Mouse (Mus musculus) erythroblast, embryonic 14.5 days (primary cell): Measurements from ENCODE around the gene Slc7a1. TPM values are rescaled to one million over a fixed set of nuclear protein-coding genes. Genes with fewer than 3 reads are reported as not detected.

Experiments
- H3K27me3 ChIP-seq: 2 replicates; pipeline ENCODE4 v1.6.1; 2012; ENCODE audit warnings: inconsistent platforms; ENCODE audit not compliant: control insufficient read depth
- H3K36me3 ChIP-seq: 2 replicates; pipeline ENCODE4 v1.6.1; 2012; ENCODE audit warnings: mild to moderate bottlenecking, inconsistent platforms; ENCODE audit not compliant: control insufficient read depth
- H3K4me1 ChIP-seq: 2 replicates; pipeline ENCODE4 v1.6.1; 2012; ENCODE audit warnings: inconsistent platforms; ENCODE audit not compliant: control insufficient read depth
- H3K4me3 ChIP-seq: replicated peaks from 2 replicates; pipeline ENCODE3; 2012; ENCODE audit warnings: moderate library complexity, mild to moderate bottlenecking, inconsistent platforms
- H3K9me3 ChIP-seq: 2 replicates; pipeline ENCODE4 v1.6.1; 2012; ENCODE audit warnings: low read length, inconsistent platforms, mixed read lengths; ENCODE audit not compliant: control insufficient read depth
- GATA1 ChIP-seq: IDR thresholded peaks from 2 replicates; pipeline ENCODE4 v1.6.1; 2012; ENCODE audit warnings: low read length, inconsistent platforms, mixed read lengths
- TAL1 ChIP-seq: IDR thresholded peaks from 3 replicates; pipeline ENCODE4 v1.6.1; 2012; ENCODE audit warnings: low read length, inconsistent platforms, mixed read lengths
- polyA plus RNA-seq: library from polyadenylated mRNA; stranded (reverse); fragments of >175 nt; gene quantifications from 2 replicates; pipeline ENCODE4 v1.2.3, GENCODE M21; 2012

The Slc7a1 gene
- polyA plus RNA-seq, 1 experiment, result 0.89 TPM

DNA sequence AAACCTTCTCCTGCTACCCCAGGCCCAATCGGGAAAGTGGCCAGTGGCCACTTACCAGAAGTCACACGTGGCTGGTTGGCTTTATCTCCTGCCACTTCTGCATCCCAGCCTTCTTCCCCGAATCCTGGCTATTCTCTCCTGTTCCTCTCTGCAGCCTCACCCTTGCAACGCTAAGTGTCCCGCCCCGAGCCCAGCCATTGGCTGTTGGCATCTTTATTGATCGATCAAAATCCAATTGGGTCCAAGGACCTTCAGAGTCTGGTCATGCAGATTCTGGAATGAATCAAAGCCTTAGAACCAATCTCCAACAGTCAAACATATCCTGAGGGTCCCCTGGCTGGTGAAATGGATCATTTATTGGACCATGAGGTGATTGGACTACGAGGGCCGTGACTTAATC lies 18.7 kb upstream of the Slc7a1 start:
- Histone ChIP-seq H3K9me3 (peaks cover 14% of the 10 kb centered on the region), H3K4me3 (no peak overlapping the region), H3K4me1 (no peaks in the 10 kb centered on the region), H3K27me3 (peaks cover 3% of the 10 kb centered on the region; the same call in 1 of the 2 replicates), H3K36me3 (no peaks in the 10 kb centered on the region)
- TF ChIP-seq GATA1 (no peak), TAL1 (no peak)

DNA sequence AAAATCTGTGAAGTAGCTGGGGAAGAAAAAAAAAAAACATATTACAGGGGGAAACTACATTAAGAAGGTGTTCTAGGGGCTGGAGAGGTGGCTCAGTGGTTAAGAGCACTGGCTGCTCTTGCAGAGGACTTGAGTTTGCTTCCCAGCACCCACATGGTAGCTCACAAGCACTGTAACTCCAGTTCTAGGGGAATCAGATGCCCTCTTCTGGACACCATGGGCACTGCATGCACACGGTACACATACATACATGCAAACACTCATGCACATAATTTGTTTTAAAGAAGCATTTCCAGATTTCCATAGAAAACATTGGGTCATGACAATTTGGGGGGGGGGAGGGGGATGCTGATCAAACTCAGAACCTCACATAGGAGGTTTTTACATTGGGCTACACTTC lies 18.1 kb upstream of the Slc7a1 start:
- no peak for TF ChIP-seq TAL1
- no peak for TF ChIP-seq GATA1
- no peaks in the 10 kb centered on the region for H3K4me1 ChIP-seq
- peaks cover 3% of the 10 kb centered on the region; the same call in 1 of the 2 replicates for H3K27me3 ChIP-seq
- H3K4me3 ChIP-seq, result no peak overlapping the region
- H3K9me3 ChIP-seq, result peaks cover 14% of the 10 kb centered on the region
- H3K36me3 ChIP-seq, result no peaks in the 10 kb centered on the region

DNA sequence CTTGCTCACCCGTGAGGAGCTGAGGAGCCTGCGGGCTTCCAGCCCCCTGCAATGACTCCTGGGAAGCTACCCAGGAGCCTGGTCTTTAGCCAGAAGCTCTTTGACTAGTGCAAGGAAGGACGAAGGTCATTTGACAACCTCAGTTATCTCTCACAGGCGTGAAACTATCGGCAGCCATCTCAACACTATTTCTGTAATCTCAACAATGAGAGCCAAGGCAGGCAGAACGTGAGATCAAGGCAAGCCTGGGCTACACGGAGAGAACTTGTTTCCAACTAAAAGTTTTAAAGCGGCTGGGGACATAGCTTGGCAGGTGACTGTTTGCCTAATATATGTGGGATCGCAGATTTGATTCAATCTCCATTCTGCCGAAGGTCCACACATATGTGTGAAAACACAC lies 16.8 kb upstream of the Slc7a1 start:
- H3K4me3 ChIP-seq, result no peak overlapping the region
- no peaks in the 10 kb centered on the region for H3K4me1 ChIP-seq
- H3K9me3 ChIP-seq, result peaks cover 16% of the 10 kb centered on the region
- TF ChIP-seq TAL1 (no peak), GATA1 (no peak)
- H3K27me3 ChIP-seq, result peaks cover 3% of the 10 kb centered on the region; the same call in 1 of the 2 replicates
- no peaks in the 10 kb centered on the region for H3K36me3 ChIP-seq

DNA sequence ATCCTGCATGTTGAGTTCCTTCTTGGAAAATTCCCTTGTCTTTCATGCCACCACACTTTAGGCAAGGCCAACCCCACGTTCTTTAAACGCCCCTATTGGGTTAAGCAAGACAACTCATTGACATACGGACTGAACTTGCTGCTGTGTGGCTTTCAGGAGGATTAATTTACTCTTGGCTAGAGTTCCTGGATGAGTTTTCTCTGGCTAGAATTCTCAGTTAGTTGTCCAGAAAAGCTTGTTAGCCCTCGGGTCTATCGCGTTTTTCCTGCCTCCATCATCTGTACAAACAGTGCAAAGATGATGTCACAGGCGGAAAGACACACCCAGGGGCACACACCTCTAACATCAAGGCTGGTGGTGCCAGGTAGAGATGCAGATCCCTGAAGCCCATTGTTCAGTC lies 14.5 kb upstream of the Slc7a1 start:
- Histone ChIP-seq H3K36me3 (no peaks in the 10 kb centered on the region), H3K27me3 (peaks cover 3% of the 10 kb centered on the region; the same call in 1 of the 2 replicates), H3K4me3 (no peak overlapping the region), H3K9me3 (peaks cover 16% of the 10 kb centered on the region), H3K4me1 (no peaks in the 10 kb centered on the region)
- TF ChIP-seq TAL1, result no peak
- TF ChIP-seq GATA1, result no peak

DNA sequence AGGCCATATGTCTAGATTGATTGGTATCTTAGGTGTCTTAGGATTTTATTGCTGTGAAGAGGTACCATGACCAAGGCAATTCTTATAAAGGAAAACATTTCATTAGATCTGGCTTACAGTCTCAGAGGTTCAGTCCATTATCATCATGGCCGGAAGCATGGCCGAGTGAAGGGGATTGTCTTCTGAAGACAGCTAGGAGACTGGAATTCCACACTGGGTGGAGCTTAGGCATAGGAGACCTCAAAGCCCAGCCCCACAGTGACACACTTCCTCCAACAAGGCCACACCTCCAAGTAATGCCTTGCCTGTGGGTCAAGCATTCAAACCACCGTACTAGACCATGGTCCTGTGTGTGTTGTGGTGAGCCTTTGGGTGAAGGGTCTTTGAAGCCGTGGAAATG lies 12.8 kb upstream of the Slc7a1 start:
- H3K27me3 ChIP-seq, result peaks cover 3% of the 10 kb centered on the region; the same call in 1 of the 2 replicates
- no peaks in the 10 kb centered on the region for H3K36me3 ChIP-seq
- no peak for TF ChIP-seq GATA1
- no peak for TF ChIP-seq TAL1
- no peak overlapping the region for H3K4me3 ChIP-seq
- peaks cover 4% of the 10 kb centered on the region for H3K9me3 ChIP-seq
- no peaks in the 10 kb centered on the region for H3K4me1 ChIP-seq

DNA sequence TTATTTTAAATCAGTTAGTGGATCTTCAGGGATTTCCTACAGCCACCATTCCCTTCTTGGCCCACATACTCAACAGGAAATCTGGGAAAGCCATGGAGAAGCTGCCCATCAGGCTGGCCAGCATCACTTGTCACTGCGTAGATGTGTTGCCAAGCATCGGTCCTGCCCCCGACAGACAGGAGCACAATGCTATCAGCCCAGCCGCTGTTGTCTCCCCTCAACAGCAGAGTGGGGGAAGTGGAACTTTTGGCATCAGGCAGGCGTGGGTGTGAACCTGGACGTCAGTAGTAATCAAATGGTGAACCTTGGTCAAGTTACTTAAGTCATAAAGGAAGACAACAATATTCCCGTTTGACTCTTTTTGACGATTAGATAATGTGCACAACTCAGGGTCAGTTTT lies 9.8 kb upstream of the Slc7a1 start:
- TF ChIP-seq GATA1, result no peak
- no peak for TF ChIP-seq TAL1
- H3K4me1 ChIP-seq, result no peaks in the 10 kb centered on the region

DNA sequence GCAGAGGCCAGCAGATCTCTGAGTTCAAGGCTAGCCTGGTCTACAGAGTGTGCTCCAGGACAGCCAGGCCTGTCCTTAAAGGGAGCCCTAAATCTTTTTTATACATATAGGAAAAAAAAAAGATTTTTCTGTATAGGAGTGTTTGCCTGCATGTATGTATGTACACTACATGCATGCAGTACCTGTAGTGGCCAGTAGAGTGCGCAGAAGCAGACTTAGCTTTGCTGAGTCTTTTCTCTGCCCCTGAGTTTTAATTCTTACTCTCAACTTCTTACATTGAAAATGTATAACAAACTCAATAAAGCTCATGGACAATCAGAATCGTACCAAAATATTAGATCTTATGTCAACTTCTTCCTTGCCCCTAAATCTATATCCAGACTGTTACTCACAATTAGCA lies 7.2 kb upstream of the Slc7a1 start:
- H3K27me3 ChIP-seq, result peaks cover 8% of the 10 kb centered on the region

More for the DNA sequence above, 9.8 kb upstream of the Slc7a1 start:
- Histone ChIP-seq H3K4me3 (no peak overlapping the region), H3K9me3 (peaks cover 16% of the 10 kb centered on the region), H3K27me3 (peaks cover 3% of the 10 kb centered on the region; the same call in 1 of the 2 replicates), H3K36me3 (no peaks in the 10 kb centered on the region)

DNA sequence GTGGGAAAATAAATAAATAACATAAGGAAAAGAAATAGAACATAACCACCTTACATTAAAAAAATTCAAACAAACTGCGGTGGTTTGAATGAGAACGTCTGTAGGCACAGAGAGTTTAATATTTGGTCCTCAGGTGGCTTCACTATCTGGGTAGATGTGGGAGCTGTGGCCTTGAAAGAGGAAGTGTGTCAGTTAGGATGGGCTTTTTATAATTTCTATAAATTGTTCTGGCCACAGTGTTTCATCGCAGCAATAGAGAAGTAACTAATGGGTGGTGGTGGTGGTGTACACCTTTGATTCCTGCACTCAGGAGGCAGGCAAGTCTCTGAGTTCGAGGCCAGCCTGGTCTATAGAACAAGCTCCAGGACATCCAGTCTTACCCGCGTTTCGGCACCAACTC lies 4.8 kb upstream of the Slc7a1 start:
- TF ChIP-seq GATA1 (no peak), TAL1 (no peak)
- Histone ChIP-seq H3K36me3 (no peaks in the 10 kb centered on the region), H3K4me3 (no peak overlapping the region), H3K9me3 (peaks cover 22% of the 10 kb centered on the region), H3K4me1 (peaks cover 13% of the 10 kb centered on the region), H3K27me3 (peaks cover 19% of the 10 kb centered on the region)

More for the DNA sequence above, 7.2 kb upstream of the Slc7a1 start:
- no peaks in the 10 kb centered on the region for H3K4me1 ChIP-seq
- TF ChIP-seq TAL1 (no peak), GATA1 (no peak)
- H3K36me3 ChIP-seq, result no peaks in the 10 kb centered on the region
- peaks cover 22% of the 10 kb centered on the region for H3K9me3 ChIP-seq
- H3K4me3 ChIP-seq, result no peak overlapping the region

DNA sequence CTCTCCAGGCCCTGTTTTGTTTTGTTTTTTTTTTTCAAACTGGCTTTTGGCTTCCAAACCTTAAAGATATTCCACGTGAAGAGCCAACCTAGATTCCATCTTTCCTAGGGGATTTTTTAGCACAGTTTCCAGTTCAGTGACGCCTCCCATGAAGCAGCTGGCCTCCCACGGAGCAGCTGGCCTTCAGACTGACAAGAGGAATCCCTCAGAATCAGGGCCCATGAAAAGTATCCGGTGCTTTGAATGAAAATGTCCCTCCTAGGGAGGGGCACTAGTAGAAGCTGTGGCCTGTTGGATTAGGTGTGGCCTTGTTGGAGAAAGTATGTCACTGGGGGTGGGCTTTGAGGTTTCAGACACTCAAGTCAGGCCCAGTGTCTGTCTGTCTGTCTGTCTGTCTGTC lies 2.9 kb upstream of the Slc7a1 start:
- TF ChIP-seq TAL1, result no peak
- TF ChIP-seq GATA1, result no peak
- Histone ChIP-seq H3K9me3 (peaks cover 22% of the 10 kb centered on the region), H3K36me3 (peaks cover 3% of the 10 kb centered on the region), H3K27me3 (peaks cover 19% of the 10 kb centered on the region), H3K4me1 (peaks cover 31% of the 10 kb centered on the region), H3K4me3 (no peak overlapping the region)

DNA sequence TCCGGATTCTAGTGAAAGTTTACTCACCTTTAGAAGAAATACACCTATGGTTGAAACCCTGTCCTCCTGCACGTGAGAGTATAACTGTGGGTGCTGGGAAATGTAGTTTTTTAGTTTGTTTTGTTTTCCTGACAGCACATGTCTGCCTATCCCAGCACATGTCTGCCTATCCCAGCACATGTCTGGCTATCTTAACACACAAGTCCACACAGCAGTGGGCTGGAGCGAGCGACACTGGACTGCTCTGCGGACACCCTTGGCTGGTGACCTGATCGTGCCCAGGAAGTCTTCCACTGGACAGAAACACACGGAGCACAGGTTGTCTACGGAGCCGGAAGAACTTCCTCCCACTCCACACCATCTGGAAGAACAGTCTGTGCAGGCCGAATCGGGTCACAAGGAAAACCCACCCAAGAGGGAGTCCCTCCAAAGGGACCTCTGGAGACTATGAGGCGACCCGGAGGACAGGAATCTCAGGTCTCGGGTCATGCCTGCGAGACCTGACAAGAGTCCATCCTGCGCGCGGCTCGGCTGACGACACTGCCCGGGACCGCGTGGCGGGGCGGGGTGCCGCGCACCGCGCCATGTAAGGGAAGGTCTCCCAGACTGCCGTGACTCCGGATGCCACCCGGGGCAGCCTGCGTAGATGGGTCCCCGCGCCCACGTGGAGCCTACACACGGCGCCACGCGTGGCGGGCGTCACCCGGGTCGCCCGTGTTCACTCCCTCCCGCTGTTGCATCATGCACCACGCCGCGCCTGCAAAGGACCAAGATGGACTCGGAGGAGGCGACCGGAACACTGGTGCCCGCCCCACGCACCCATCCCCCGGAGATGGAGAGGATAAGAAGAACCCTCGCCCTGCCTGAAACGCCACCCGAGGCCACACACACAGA lies 691 bp downstream of the Slc7a1 start:
- Histone ChIP-seq H3K36me3 (peaks cover 38% of the 10 kb centered on the region), H3K4me3 (peak overlapping the region; percentile 98), H3K27me3 (peaks cover 19% of the 10 kb centered on the region), H3K9me3 (peaks cover 6% of the 10 kb centered on the region), H3K4me1 (peaks cover 49% of the 10 kb centered on the region)
- no peak for TF ChIP-seq GATA1
- TF ChIP-seq TAL1, result no peak
